Mouse (Mus musculus) ES-Bruce4 (cell line): ENCODE data around the gene Slc22a13.

Experiments used
- CTCF ChIP-seq: IDR thresholded peaks from one replicate; pipeline ENCODE4 v1.8.1; 2011; ENCODE audit warnings: low read depth, low read length
- EP300 ChIP-seq: IDR thresholded peaks from 2 replicates; pipeline ENCODE4 v1.6.1; 2011; ENCODE audit warnings: low read depth, low read length; ENCODE audit not compliant: insufficient read depth
- POLR2A ChIP-seq: IDR thresholded peaks from one replicate; pipeline ENCODE4 v1.8.1; 2011; ENCODE audit warnings: low read length; ENCODE audit not compliant: insufficient read depth

DNA sequence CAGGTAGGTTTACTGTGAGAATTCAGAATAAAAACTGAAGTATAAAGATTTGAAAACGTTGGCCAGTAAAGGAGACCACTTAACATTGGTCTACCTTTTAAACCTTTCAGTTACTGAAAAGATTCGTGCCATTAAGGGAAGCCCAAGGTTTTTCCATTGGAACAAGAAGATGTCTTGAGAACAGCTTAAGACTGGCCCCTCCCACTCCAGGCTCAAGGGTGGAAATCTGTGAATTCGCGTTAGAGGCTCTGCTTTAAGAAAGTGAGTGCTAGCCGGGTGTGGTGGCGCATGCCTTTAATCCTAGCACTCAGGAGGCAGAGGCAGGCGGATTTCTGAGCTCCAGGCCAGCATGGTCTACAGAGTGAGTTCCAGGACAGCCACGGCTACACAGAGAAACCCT lies 4.1 kb upstream of the Slc22a13 start:
- TF ChIP-seq CTCF (no peak), POLR2A (no peak), EP300 (no peak)
